Mouse (Mus musculus): ENCODE results near the gene Olfr31. TPM values are rescaled to one million over a fixed set of nuclear protein-coding genes. Genes with fewer than 3 reads are reported as not detected.

The Olfr31 gene
- total and polyA plus RNA-seq, 2 experiments = not detected

- 8% methylated on average over 69 of the region's 69 CpGs for WGBS
- H3K36me3 ChIP-seq (ENCODE audit: control insufficient read depth, insufficient read depth, low read length) = no peaks in the 10 kb centered on the region
- peak within 1 kb of the TSS; percentile 67 for H3K9ac ChIP-seq (ENCODE audit: low read depth, low read length)
- peak within 1 kb of the TSS; percentile 71 for H3K4me3 ChIP-seq (ENCODE audit: insufficient read depth, low read depth, low read length)
- TF ChIP-seq POLR2A (IDR thresholded peaks at IDR 0.05; ENCODE audit: extremely low read depth, insufficient read depth, low read length) = no peak
- TF ChIP-seq CTCF (IDR thresholded peaks at IDR 0.05; ENCODE audit: low read depth, low read length) = no peak
- no peaks in the 10 kb centered on the region for H3K27me3 ChIP-seq (ENCODE audit: control insufficient read depth, insufficient read depth, low read length)
- peak within 1 kb of the TSS; percentile 67 for H3K27ac ChIP-seq (replicated peaks; ENCODE audit: insufficient read depth, low read depth, low read length)
- DNase-seq (ENCODE audit: extremely low read depth, low read depth, low spot score) = peak; percentile 37
- H3K79me2 ChIP-seq (ENCODE audit: control insufficient read depth, insufficient read depth, low read length) = no peaks in the 10 kb centered on the region
- no peaks in the 10 kb centered on the region for H3K4me1 ChIP-seq (ENCODE audit: control insufficient read depth, insufficient read depth, low read length)
Measured at GRCm38 (mm10) chr14:14345948-14346812, 23.6 kb downstream of the Olfr31 start, which contains the start of gene Il3ra. Il3ra (plus strand) TSS chr14:14346275.

- peak overlapping the region; percentile 71 for H3K4me3 ChIP-seq (ENCODE audit: insufficient read depth, low read depth, low read length)
- no peaks in the 10 kb centered on the region for H3K36me3 ChIP-seq (ENCODE audit: control insufficient read depth, insufficient read depth, low read length)
- peak overlapping the region; percentile 23 for H3K9ac ChIP-seq (ENCODE audit: low read depth, low read length)
- H3K79me2 ChIP-seq (ENCODE audit: control insufficient read depth, insufficient read depth, low read length) = no peaks in the 10 kb centered on the region
- WGBS = 28% methylated on average over 16 of the region's 16 CpGs
- no peaks in the 10 kb centered on the region for H3K4me1 ChIP-seq (ENCODE audit: control insufficient read depth, insufficient read depth, low read length)
- no peaks in the 10 kb centered on the region for H3K27me3 ChIP-seq (ENCODE audit: control insufficient read depth, insufficient read depth, low read length)
- peak overlapping the region; percentile 20; the same call in 1 of the 2 replicates for H3K27ac ChIP-seq (replicated peaks; ENCODE audit: insufficient read depth, low read depth, low read length)
- TF ChIP-seq CTCF (IDR thresholded peaks at IDR 0.05; ENCODE audit: low read depth, low read length) (no peak), POLR2A (IDR thresholded peaks at IDR 0.05; ENCODE audit: extremely low read depth, insufficient read depth, low read length) (no peak)
- no peak for DNase-seq (ENCODE audit: extremely low read depth, low read depth, low spot score)
Measured at GRCm38 (mm10) chr14:14346813-14347100, 24.1 kb downstream of the Olfr31 start.

- TF ChIP-seq POLR2A (IDR thresholded peaks at IDR 0.05; ENCODE audit: extremely low read depth, insufficient read depth, low read length) = no peak
- TF ChIP-seq CTCF (IDR thresholded peaks at IDR 0.05; ENCODE audit: low read depth, low read length) = no peak
- H3K27ac ChIP-seq (replicated peaks; ENCODE audit: insufficient read depth, low read depth, low read length) = no peak overlapping the region
- no peak overlapping the region for H3K9ac ChIP-seq (ENCODE audit: low read depth, low read length)
- DNase-seq (ENCODE audit: extremely low read depth, low read depth, low spot score) = no peak
- no peaks in the 10 kb centered on the region for H3K27me3 ChIP-seq (ENCODE audit: control insufficient read depth, insufficient read depth, low read length)
- H3K4me1 ChIP-seq (ENCODE audit: control insufficient read depth, insufficient read depth, low read length) = no peaks in the 10 kb centered on the region
- H3K4me3 ChIP-seq (ENCODE audit: insufficient read depth, low read depth, low read length) = no peak overlapping the region
- H3K36me3 ChIP-seq (ENCODE audit: control insufficient read depth, insufficient read depth, low read length) = no peaks in the 10 kb centered on the region
- no peaks in the 10 kb centered on the region for H3K79me2 ChIP-seq (ENCODE audit: control insufficient read depth, insufficient read depth, low read length)
- WGBS = 79% methylated on average over 17 of the region's 17 CpGs
Measured at GRCm38 (mm10) chr14:14347151-14347835, 24.7 kb downstream of the Olfr31 start.

GRCm38 (mm10) chr14:14347836-14348621, 25.4 kb downstream of the Olfr31 start:
- H3K27ac ChIP-seq (replicated peaks; ENCODE audit: insufficient read depth, low read depth, low read length) = no peak overlapping the region
- no peak for TF ChIP-seq CTCF (IDR thresholded peaks at IDR 0.05; ENCODE audit: low read depth, low read length)
- TF ChIP-seq POLR2A (IDR thresholded peaks at IDR 0.05; ENCODE audit: extremely low read depth, insufficient read depth, low read length) = no peak
- H3K4me3 ChIP-seq (ENCODE audit: insufficient read depth, low read depth, low read length) = no peak overlapping the region
- H3K4me1 ChIP-seq (ENCODE audit: control insufficient read depth, insufficient read depth, low read length) = no peaks in the 10 kb centered on the region
- no peak overlapping the region for H3K9ac ChIP-seq (ENCODE audit: low read depth, low read length)
- no peak for DNase-seq (ENCODE audit: extremely low read depth, low read depth, low spot score)
- H3K36me3 ChIP-seq (ENCODE audit: control insufficient read depth, insufficient read depth, low read length) = no peaks in the 10 kb centered on the region
- H3K79me2 ChIP-seq (ENCODE audit: control insufficient read depth, insufficient read depth, low read length) = no peaks in the 10 kb centered on the region
- H3K27me3 ChIP-seq (ENCODE audit: control insufficient read depth, insufficient read depth, low read length) = no peaks in the 10 kb centered on the region
- WGBS = 97% methylated on average over 14 of the region's 14 CpGs

GRCm38 (mm10) chr14:14348674-14349401, 26.2 kb downstream of the Olfr31 start:
- no peaks in the 10 kb centered on the region for H3K79me2 ChIP-seq (ENCODE audit: control insufficient read depth, insufficient read depth, low read length)
- no peak for DNase-seq (ENCODE audit: extremely low read depth, low read depth, low spot score)
- WGBS = 97% methylated on average over 26 of the region's 26 CpGs
- no peaks in the 10 kb centered on the region for H3K36me3 ChIP-seq (ENCODE audit: control insufficient read depth, insufficient read depth, low read length)
- no peak overlapping the region for H3K27ac ChIP-seq (replicated peaks; ENCODE audit: insufficient read depth, low read depth, low read length)
- H3K4me1 ChIP-seq (ENCODE audit: control insufficient read depth, insufficient read depth, low read length) = no peaks in the 10 kb centered on the region
- no peaks in the 10 kb centered on the region for H3K27me3 ChIP-seq (ENCODE audit: control insufficient read depth, insufficient read depth, low read length)
- H3K4me3 ChIP-seq (ENCODE audit: insufficient read depth, low read depth, low read length) = no peak overlapping the region
- H3K9ac ChIP-seq (ENCODE audit: low read depth, low read length) = no peak overlapping the region
- TF ChIP-seq POLR2A (IDR thresholded peaks at IDR 0.05; ENCODE audit: extremely low read depth, insufficient read depth, low read length) = no peak
- TF ChIP-seq CTCF (IDR thresholded peaks at IDR 0.05; ENCODE audit: low read depth, low read length) = no peak
